Mouse (Mus musculus) brain, embryonic 14.5 days (tissue): Measurements from ENCODE around the gene Kcnk2.

Source experiments
- CTCF ChIP-seq: fragments of 200-500 bp; IDR thresholded peaks from 2 replicates; pipeline ENCODE4 v1.5.1; 2012; ENCODE audit warnings: inconsistent platforms, mild to moderate bottlenecking, moderate library complexity, borderline replicate concordance; ENCODE audit not compliant: insufficient read depth, insufficient read length; ENCODE audit errors: extremely low read depth
- POLR2A ChIP-seq: fragments of 200-500 bp; IDR thresholded peaks from 2 replicates; pipeline ENCODE4 v1.6.1; 2012; ENCODE audit warnings: mild to moderate bottlenecking, inconsistent platforms, borderline replicate concordance; ENCODE audit not compliant: poor library complexity, insufficient read depth, insufficient read length, severe bottlenecking; ENCODE audit errors: extremely low read depth

GRCm38 (mm10) chr1:189185206-189185750 lies 216.8 kb downstream of the Kcnk2 start:
- TF ChIP-seq CTCF (no peak), POLR2A (no peak)
